Mouse (Mus musculus): ENCODE measurements around the gene Prkcsh.

Gene Prkcsh

GRCm38 (mm10) chr9:22002194-22003162, at the start of gene Prkcsh, which contains the start of gene Ccdc151:
Gene Prkcsh (plus strand): TSS chr9:22002806.
Gene Ccdc151 (minus strand): TSS chr9:22002634.
- in situ Hi-C loops (cut with MboI; ENCODE audit: low sequenced_read_pairs), result no loop called here

GRCm38 (mm10) chr9:21953600-21953999, 49.0 kb upstream of the Prkcsh start:
- in situ Hi-C loops (cut with MboI; ENCODE audit: low sequenced_read_pairs), result no loop called here

GRCm38 (mm10) chr9:21954635-21955034, 48.0 kb upstream of the Prkcsh start:
- in situ Hi-C loops (cut with MboI; ENCODE audit: low sequenced_read_pairs), result no loop called here

GRCm38 (mm10) chr9:21955225-21955569, 47.4 kb upstream of the Prkcsh start:
- in situ Hi-C loops (cut with MboI; ENCODE audit: low sequenced_read_pairs), result no loop called here

GRCm38 (mm10) chr9:21955570-21956281, 46.9 kb upstream of the Prkcsh start, which contains the start of gene Swsap1:
Gene Swsap1 (plus strand): TSS chr9:21955755.
- in situ Hi-C loops (cut with MboI; ENCODE audit: low sequenced_read_pairs), result no loop called here

- in situ Hi-C loops (cut with MboI; ENCODE audit: low sequenced_read_pairs), result no loop called here
These were observed 44.2 kb upstream of the Prkcsh start for GRCm38 (mm10) chr9:21958372-21958771.

- in situ Hi-C loops (cut with MboI; ENCODE audit: low sequenced_read_pairs), result no loop called here
These were observed 43.4 kb upstream of the Prkcsh start for GRCm38 (mm10) chr9:21959244-21959643.

GRCm38 (mm10) chr9:21960135-21960534, 42.5 kb upstream of the Prkcsh start:
- in situ Hi-C loops (cut with MboI; ENCODE audit: low sequenced_read_pairs), result no loop called here

- in situ Hi-C loops (cut with MboI; ENCODE audit: low sequenced_read_pairs), result no loop called here
These were observed 41.9 kb upstream of the Prkcsh start for GRCm38 (mm10) chr9:21960558-21961208.

- in situ Hi-C loops (cut with MboI; ENCODE audit: low sequenced_read_pairs), result no loop called here
These were observed 41.1 kb upstream of the Prkcsh start for GRCm38 (mm10) chr9:21961366-21961980.

- in situ Hi-C loops (cut with MboI; ENCODE audit: low sequenced_read_pairs), result no loop called here
These were observed 40.6 kb upstream of the Prkcsh start for GRCm38 (mm10) chr9:21962010-21962409.

- in situ Hi-C loops (cut with MboI; ENCODE audit: low sequenced_read_pairs), result no loop called here
These were observed 40.1 kb upstream of the Prkcsh start for GRCm38 (mm10) chr9:21962416-21963059.

- in situ Hi-C loops (cut with MboI; ENCODE audit: low sequenced_read_pairs), result no loop called here
These were observed 39.2 kb upstream of the Prkcsh start, which contains the start of gene Epor for GRCm38 (mm10) chr9:21963417-21963816. Gene Epor (minus strand): TSS chr9:21963506.

- in situ Hi-C loops (cut with MboI; ENCODE audit: low sequenced_read_pairs), result no loop called here
These were observed 33.7 kb upstream of the Prkcsh start for GRCm38 (mm10) chr9:21968883-21969282.

GRCm38 (mm10) chr9:21969304-21969703, 33.3 kb upstream of the Prkcsh start:
- in situ Hi-C loops (cut with MboI; ENCODE audit: low sequenced_read_pairs), result no loop called here

- in situ Hi-C loops (cut with MboI; ENCODE audit: low sequenced_read_pairs), result no loop called here
These were observed 25.9 kb upstream of the Prkcsh start for GRCm38 (mm10) chr9:21976626-21977175.

GRCm38 (mm10) chr9:21977331-21977730, 25.3 kb upstream of the Prkcsh start:
- in situ Hi-C loops (cut with MboI; ENCODE audit: low sequenced_read_pairs), result no loop called here

GRCm38 (mm10) chr9:21977972-21978371, 24.6 kb upstream of the Prkcsh start:
- in situ Hi-C loops (cut with MboI; ENCODE audit: low sequenced_read_pairs), result no loop called here

- in situ Hi-C loops (cut with MboI; ENCODE audit: low sequenced_read_pairs), result no loop called here
These were observed 24.0 kb upstream of the Prkcsh start for GRCm38 (mm10) chr9:21978398-21979128.
